Comparison of ENCODE assay signal across 19 mouse cellular contexts in genomic region chr17:14252456-14252855, GRCm38 (mm10). TPM values are rescaled to one million over a fixed set of nuclear protein-coding genes. Genes with fewer than 3 reads are reported as not detected.
DNase-seq lines count a peak whose midpoint lies in the region; ATAC-seq lines count a peak whose summit lies in the region.
"Had no signal": no experiment of that assay in that cellular context is flagged by ENCODE, and none has a peak within 500 bp of the region (broad histone marks: within the 10 kb centered on the region; RNA-seq: fewer than 3 reads in every experiment).

No protein-coding gene starts in this region.

- no peaks in the 10 kb centered on the region for H3K36me3 ChIP-seq in hindbrain, embryonic 11.5 days (ENCODE audit: control insufficient read depth, insufficient read depth, low read length)
- H3K36me3 ChIP-seq in kidney, embryonic 14.5 days (ENCODE audit: control insufficient read depth, insufficient read depth, low read length), result no peaks in the 10 kb centered on the region
- H3K36me3 ChIP-seq: G1E; hindbrain, embryonic 13.5 days; limb, embryonic 15.5 days had no signal

- DNase-seq in gastrocnemius, adult 18-20 months (ENCODE audit: low spot score), result peak; percentile 61
- DNase-seq in gastrocnemius, postnatal 10 days, result no peak
- DNase-seq in lung, postnatal 10 days, result peak; percentile 13
- DNase-seq in lung, postnatal 25 days (ENCODE audit: low spot score), result no peak
- peak; percentile 51 to 59 for DNase-seq in heart, postnatal 14 days
- DNase-seq in hindbrain, embryonic 11.5 days (ENCODE audit: low spot score), result no peak
- DNase-seq in adrenal gland, postnatal 4 days (ENCODE audit: low spot score in 2 of 2), result no peak
- DNase-seq: adrenal gland, postnatal 25 days; cerebellum, postnatal 14 days; kidney, adult 18-20 months; midbrain, embryonic 14.5 days; right cerebral cortex, postnatal 25 days had no signal

- H3K9ac ChIP-seq in hindbrain, embryonic 11.5 days (ENCODE audit: low read depth, low read length), result no peak overlapping the region
- no peak overlapping the region for H3K9ac ChIP-seq in kidney, embryonic 14.5 days (ENCODE audit: low read depth, low read length)
- H3K9ac ChIP-seq: forebrain, embryonic 13.5 days; hindbrain, embryonic 13.5 days; limb, embryonic 15.5 days had no signal

- no peak for ATAC-seq in hindbrain, embryonic 11.5 days (ENCODE audit: low FRiP score)
- ATAC-seq in kidney, embryonic 14.5 days (ENCODE audit: low FRiP score, low TSS enrichment), result no peak
- ATAC-seq: forebrain, embryonic 13.5 days had no signal

- H3K27ac ChIP-seq in hindbrain, embryonic 11.5 days (ENCODE audit: low read depth, low read length), result no peak overlapping the region
- no peak overlapping the region for H3K27ac ChIP-seq in kidney, embryonic 14.5 days (ENCODE audit: low read depth, low read length)
- H3K27ac ChIP-seq: forebrain, embryonic 13.5 days; hindbrain, embryonic 13.5 days; left cerebral cortex, adult 2 months; limb, embryonic 15.5 days; macrophage had no signal

- no peaks in the 10 kb centered on the region for H3K27me3 ChIP-seq in hindbrain, embryonic 11.5 days (ENCODE audit: control insufficient read depth, insufficient read depth, low read length)
- no peaks in the 10 kb centered on the region for H3K27me3 ChIP-seq in kidney, embryonic 14.5 days (ENCODE audit: control insufficient read depth, insufficient read depth, low read length)
- H3K27me3 ChIP-seq: forebrain, embryonic 13.5 days; hindbrain, embryonic 13.5 days; limb, embryonic 15.5 days had no signal

- no peaks in the 10 kb centered on the region for H3K4me1 ChIP-seq in hindbrain, embryonic 11.5 days (replicated peaks; ENCODE audit: control insufficient read depth, insufficient read depth, low read length)
- H3K4me1 ChIP-seq in kidney, embryonic 14.5 days (ENCODE audit: control insufficient read depth, insufficient read depth, low read length), result peaks cover 20% of the 10 kb centered on the region
- H3K4me1 ChIP-seq: forebrain, embryonic 13.5 days; hindbrain, embryonic 13.5 days had no signal

- H3K4me3 ChIP-seq in hindbrain, embryonic 11.5 days (ENCODE audit: low read depth, low read length), result no peak overlapping the region
- no peak overlapping the region for H3K4me3 ChIP-seq in kidney, embryonic 14.5 days (ENCODE audit: low read length)
- H3K4me3 ChIP-seq: forebrain, embryonic 13.5 days; hindbrain, embryonic 13.5 days; left cerebral cortex, adult 2 months; limb, embryonic 15.5 days had no signal

- 81% methylated on average over 7 of the region's 7 CpGs for WGBS in hindbrain, embryonic 11.5 days
- WGBS in kidney, embryonic 14.5 days, result 69% methylated on average over 7 of the region's 7 CpGs

- intact Hi-C loops in heart, postnatal 14 days (cut with DNase I), result no loop called here

- H3K4me2 ChIP-seq in hindbrain, embryonic 11.5 days (replicated peaks; ENCODE audit: low read depth, low read length), result no peak overlapping the region
- H3K4me2 ChIP-seq in kidney, embryonic 14.5 days (replicated peaks; ENCODE audit: low read depth, low read length), result no peak overlapping the region
- H3K4me2 ChIP-seq: forebrain, embryonic 13.5 days; hindbrain, embryonic 13.5 days; limb, embryonic 15.5 days had no signal

- H3K9me3 ChIP-seq in hindbrain, embryonic 11.5 days (ENCODE audit: control insufficient read depth, low read length), result no peaks in the 10 kb centered on the region
- H3K9me3 ChIP-seq in kidney, embryonic 14.5 days (ENCODE audit: control insufficient read depth, low read length), result no peaks in the 10 kb centered on the region
- H3K9me3 ChIP-seq: forebrain, embryonic 13.5 days; hindbrain, embryonic 13.5 days; limb, embryonic 15.5 days had no signal

RNA-seq across cellular contexts. Expression of gene Smoc2, which starts 26.9 kb away (rescaled TPM):
- 10 to 100 TPM; 71.5 to 71.9 TPM for total RNA-seq in gastrocnemius, adult 18-20 months (2021)
- total RNA-seq in gastrocnemius, postnatal 10 days (2021), result 10 to 100 TPM; 91.1 to 92.9 TPM
- total RNA-seq in heart, postnatal 14 days (2021), result 10 to 100 TPM; 43.6 to 48.6 TPM
- 14.5 and 19.4 TPM in 2 replicates for polyA plus RNA-seq in hindbrain, embryonic 11.5 days (2014; fragmentation: Nextera tagmentation; extraction: Ambion mirVana)
- 10 to 100 TPM; 43.2 to 46.4 TPM for total RNA-seq in adrenal gland, postnatal 4 days (2021)
- 44.2 and 79.9 TPM in 2 replicates for polyA plus RNA-seq in kidney, embryonic 14.5 days (2014; fragmentation: Nextera tagmentation; extraction: Ambion mirVana)
- polyA plus RNA-seq: G1E, macrophage had no signal

RNA-seq across cellular contexts. Expression of gene Dact2, which starts 48.4 kb away (rescaled TPM):
- 1 to 10 TPM; 1.5 to 3.5 TPM for total RNA-seq in gastrocnemius, adult 18-20 months (2021)
- 1 to 10 TPM; 2.0 to 3.5 TPM for total RNA-seq in gastrocnemius, postnatal 10 days (2021)
- 1 to 10 TPM; 1.9 to 2.5 TPM for total RNA-seq in heart, postnatal 14 days (2021)
- 0.25 and 0.86 TPM in 2 replicates for polyA plus RNA-seq in hindbrain, embryonic 11.5 days (2014; fragmentation: Nextera tagmentation; extraction: Ambion mirVana)
- total RNA-seq in adrenal gland, postnatal 4 days (2021), result 1 to 10 TPM; 2.4 to 9.2 TPM
- 16.4 and 21.0 TPM in 2 replicates for polyA plus RNA-seq in kidney, embryonic 14.5 days (2014; fragmentation: Nextera tagmentation; extraction: Ambion mirVana)
- total RNA-seq: G1E had no signal
- polyA plus RNA-seq: G1E, macrophage had no signal

Comparison
In these comparisons a context has a peak if more than half of its experiments do, and no peak if none do; other contexts are left out.
1. DNase-seq: peak in gastrocnemius, adult 18-20 months (single experiment), lung, postnatal 10 days (single experiment) and heart, postnatal 14 days (2 of 2); none in gastrocnemius, postnatal 10 days (single experiment), lung, postnatal 25 days (single experiment), hindbrain, embryonic 11.5 days (single experiment) and adrenal gland, postnatal 4 days (0 of 2).